Comparison of ENCODE assay signal across 11 mouse cellular contexts in the genomic region with DNA sequence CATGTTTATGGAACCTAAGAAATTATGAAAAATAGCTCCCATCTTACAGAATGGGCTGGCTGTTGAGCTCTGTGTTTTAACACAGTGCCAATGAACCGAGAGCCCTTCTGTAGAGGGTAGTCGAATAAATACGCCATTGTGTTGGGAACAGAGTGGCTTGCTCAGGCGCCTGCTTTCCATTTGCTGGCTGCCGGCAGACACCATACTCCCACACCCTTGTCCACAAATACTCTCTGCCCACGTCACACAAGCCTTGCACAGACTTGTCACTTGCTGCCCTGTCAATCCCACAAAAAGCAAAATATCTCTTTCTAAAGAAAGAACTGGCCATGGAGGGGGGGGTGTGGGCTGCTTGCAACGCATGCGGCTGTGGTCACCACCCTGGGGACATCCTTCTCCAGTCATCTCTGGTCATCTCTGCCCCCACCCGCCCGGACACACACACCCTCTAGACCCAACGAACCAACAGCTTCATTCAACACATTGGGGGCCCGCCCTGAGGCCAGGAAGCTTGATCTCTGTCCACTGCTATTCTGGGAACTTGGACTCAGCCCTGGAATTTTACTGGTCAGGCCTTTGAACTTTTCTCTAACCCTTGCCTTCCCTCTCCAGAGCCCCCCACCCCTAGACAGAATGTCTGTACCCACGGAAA.
A peak's percentile ranks its signal among the peaks of the same experiment; 100 is the strongest.
DNase-seq lines count a peak whose midpoint lies in the region; ATAC-seq lines count a peak whose summit lies in the region.
"Had no signal": no experiment of that assay in that cellular context is flagged by ENCODE, and none has a peak within 500 bp of the region (broad histone marks: within the 10 kb centered on the region; RNA-seq: fewer than 3 reads in every experiment).

No protein-coding gene starts in this region.

- ATAC-seq in kidney, embryonic 14.5 days (ENCODE audit: low FRiP score, low TSS enrichment), result no peak
- ATAC-seq in heart, embryonic 15.5 days (replicated peaks; ENCODE audit: insufficient number of reproducible peaks, insufficient read depth, low FRiP score, low read depth), result no peak
- no peak for ATAC-seq in granulocyte monocyte progenitor cell, adult 5-6 weeks (replicated peaks; ENCODE audit: poor library complexity, severe bottlenecking)

- H3K9me3 ChIP-seq in kidney, embryonic 14.5 days (ENCODE audit: control insufficient read depth, low read length), result no peaks in the 10 kb centered on the region
- H3K9me3 ChIP-seq in heart, embryonic 15.5 days (replicated peaks), result no peaks in the 10 kb centered on the region
- H3K9me3 ChIP-seq in limb, embryonic 10.5 days (replicated peaks), result no peaks in the 10 kb centered on the region
- H3K9me3 ChIP-seq: embryonic facial prominence, embryonic 13.5 days; neural tube, embryonic 12.5 days had no signal

- no peaks in the 10 kb centered on the region for H3K36me3 ChIP-seq in kidney, embryonic 14.5 days (ENCODE audit: control insufficient read depth, insufficient read depth, low read length)
- no peaks in the 10 kb centered on the region for H3K36me3 ChIP-seq in heart, embryonic 15.5 days
- H3K36me3 ChIP-seq in limb, embryonic 10.5 days, result no peaks in the 10 kb centered on the region
- H3K36me3 ChIP-seq: embryonic facial prominence, embryonic 13.5 days; neural tube, embryonic 12.5 days had no signal

- no peak overlapping the region for H3K4me2 ChIP-seq in kidney, embryonic 14.5 days (replicated peaks; ENCODE audit: low read depth, low read length)
- H3K4me2 ChIP-seq in heart, embryonic 15.5 days, result peak overlapping the region; percentile 37; the same call in 1 of the 2 replicates
- H3K4me2 ChIP-seq: embryonic facial prominence, embryonic 13.5 days; neural tube, embryonic 12.5 days had no signal

- peak; percentile 40 for DNase-seq in kidney, postnatal 10 days
- peak; percentile 97 for DNase-seq in heart, adult 11 months
- no peak for DNase-seq in limb, embryonic 10.5 days (ENCODE audit: low spot score)
- no peak for DNase-seq in adrenal gland, postnatal 36 days
- no peak for DNase-seq in spleen, postnatal 36 days (ENCODE audit: low spot score in 2 of 2)

- no peak overlapping the region for H3K4me3 ChIP-seq in kidney, embryonic 14.5 days (ENCODE audit: low read length)
- no peak overlapping the region for H3K4me3 ChIP-seq in heart, embryonic 15.5 days
- H3K4me3 ChIP-seq in limb, embryonic 10.5 days, result no peak overlapping the region
- H3K4me3 ChIP-seq: embryonic facial prominence, embryonic 13.5 days; neural tube, embryonic 12.5 days had no signal

- peaks cover 17% of the 10 kb centered on the region for H3K4me1 ChIP-seq in kidney, embryonic 14.5 days (ENCODE audit: control insufficient read depth, insufficient read depth, low read length)
- H3K4me1 ChIP-seq in heart, embryonic 15.5 days (replicated peaks), result peaks cover 49% of the 10 kb centered on the region
- peaks cover 42% of the 10 kb centered on the region for H3K4me1 ChIP-seq in limb, embryonic 10.5 days

- no peak overlapping the region for H3K27ac ChIP-seq in kidney, embryonic 14.5 days (ENCODE audit: low read depth, low read length)
- H3K27ac ChIP-seq in heart, embryonic 15.5 days, result peak overlapping the region; percentile 0; the same call in 1 of the 2 replicates
- H3K27ac ChIP-seq in limb, embryonic 10.5 days, result peak overlapping the region; percentile 37; the same call in 1 of the 2 replicates
- H3K27ac ChIP-seq: macrophage; neural tube, embryonic 12.5 days had no signal

- WGBS in kidney, embryonic 14.5 days, result 74% methylated on average over 13 of the region's 13 CpGs
- WGBS in heart, embryonic 15.5 days, result 42% methylated on average over 13 of the region's 13 CpGs
- WGBS in limb, embryonic 10.5 days, result 84% methylated on average over 13 of the region's 13 CpGs

- H3K27me3 ChIP-seq in kidney, embryonic 14.5 days (ENCODE audit: control insufficient read depth, insufficient read depth, low read length), result no peaks in the 10 kb centered on the region
- H3K27me3 ChIP-seq in heart, embryonic 15.5 days, result no peaks in the 10 kb centered on the region
- H3K27me3 ChIP-seq in limb, embryonic 10.5 days (ENCODE audit: low read depth, poor library complexity, severe bottlenecking), result peaks cover 4% of the 10 kb centered on the region; the same call in 1 of the 2 replicates

- H3K9ac ChIP-seq in kidney, embryonic 14.5 days (ENCODE audit: low read depth, low read length), result no peak overlapping the region
- H3K9ac ChIP-seq in heart, embryonic 15.5 days, result no peak overlapping the region
- H3K9ac ChIP-seq: embryonic facial prominence, embryonic 13.5 days; neural tube, embryonic 12.5 days had no signal

Comparison
In these comparisons a context has a peak if more than half of its experiments do, and no peak if none do; other contexts are left out.
1. DNase-seq: peak in kidney, postnatal 10 days (single experiment) and heart, adult 11 months (single experiment); none in limb, embryonic 10.5 days (single experiment), adrenal gland, postnatal 36 days (0 of 2) and spleen, postnatal 36 days (0 of 2).